Mouse (Mus musculus) spleen, postnatal 36 days (tissue): ENCODE results near the gene Oscp1.

Experiments
- DNase-seq, 2 experiments: peaks; one replicate each; pipeline ENCODE4 v3.0.0; 2022; ENCODE audit warnings: low spot score in 2 of 2, mixed read lengths in 1 of 2

Oscp1 gene

DNA sequence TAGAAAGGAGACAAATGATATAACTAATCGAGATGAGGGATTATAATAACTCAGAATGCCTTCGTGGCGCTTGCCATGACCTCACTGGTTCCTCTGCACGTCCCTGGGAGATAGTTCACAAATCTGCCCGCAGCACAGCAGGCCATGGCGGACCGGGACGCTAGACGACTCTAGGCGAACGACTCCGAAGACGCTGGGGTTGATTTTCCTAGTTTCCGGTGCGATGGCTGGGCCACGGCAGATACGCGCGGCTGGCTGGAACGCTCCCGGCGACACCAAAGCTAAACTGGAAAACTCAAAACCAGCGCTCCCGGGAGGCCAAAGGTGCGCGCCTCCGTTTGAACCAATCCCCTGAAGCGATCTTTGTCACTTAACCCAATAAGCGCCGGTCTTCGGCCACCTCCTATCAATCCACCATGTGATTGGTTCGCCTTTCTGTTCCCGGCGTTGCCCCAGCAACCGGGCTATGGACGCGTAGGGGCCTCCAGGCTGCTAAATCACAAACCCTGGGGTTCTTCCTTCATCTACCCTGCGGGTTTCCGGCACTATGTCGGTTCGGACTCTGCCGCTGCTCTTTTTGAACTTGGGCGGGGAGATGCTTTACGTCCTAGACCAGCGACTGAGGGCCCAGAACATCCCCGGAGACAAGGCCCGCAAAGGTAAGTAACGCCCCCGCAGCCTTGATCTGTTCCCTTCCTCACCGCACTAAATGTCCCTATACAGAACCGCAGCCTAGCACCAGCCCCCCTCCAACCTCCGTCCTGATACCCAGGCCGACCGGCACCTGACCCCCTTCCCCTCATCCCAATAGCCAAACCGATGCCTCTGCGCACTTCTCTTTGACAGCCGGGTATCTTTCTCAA lies at the start of gene Oscp1:
Gene Oscp1, plus strand, starts transcription at position 432 of the 863 bp plus-strand sequence.
- peak; percentile 87 to 91 for DNase-seq

DNA sequence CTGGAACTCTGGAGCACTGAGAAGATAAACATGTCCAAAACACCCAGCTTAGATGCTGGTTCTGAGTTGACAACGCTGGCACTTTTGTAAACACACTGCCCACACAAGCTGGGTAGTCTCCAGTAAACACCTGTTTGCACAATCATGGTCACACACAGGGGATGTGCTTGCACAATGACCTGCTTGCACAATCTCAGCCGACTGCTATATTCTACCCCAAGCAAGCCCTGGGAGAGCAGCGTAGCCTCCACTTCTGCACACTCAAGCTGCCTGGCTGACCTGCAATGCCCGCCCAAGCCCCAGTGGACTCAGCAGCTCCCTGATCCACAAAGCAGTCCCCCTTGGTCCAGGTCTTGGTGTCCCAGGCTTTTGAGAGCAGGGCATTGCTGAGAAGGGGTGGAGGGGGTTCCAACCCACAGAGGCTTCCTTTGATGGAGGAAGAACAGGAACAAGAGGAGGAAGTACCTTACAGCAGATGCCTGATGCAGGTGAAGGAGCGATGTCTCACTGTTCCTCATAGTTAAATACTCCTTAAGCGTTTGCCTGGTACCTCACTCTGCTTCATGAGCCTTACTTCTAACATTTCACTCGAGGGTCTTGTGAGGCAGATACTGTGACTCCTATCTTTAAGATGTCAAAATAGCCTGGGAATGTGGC lies 40.6 kb upstream of the Oscp1 start:
- DNase-seq, result peak in 1 of 2 experiments; percentile 41

DNA sequence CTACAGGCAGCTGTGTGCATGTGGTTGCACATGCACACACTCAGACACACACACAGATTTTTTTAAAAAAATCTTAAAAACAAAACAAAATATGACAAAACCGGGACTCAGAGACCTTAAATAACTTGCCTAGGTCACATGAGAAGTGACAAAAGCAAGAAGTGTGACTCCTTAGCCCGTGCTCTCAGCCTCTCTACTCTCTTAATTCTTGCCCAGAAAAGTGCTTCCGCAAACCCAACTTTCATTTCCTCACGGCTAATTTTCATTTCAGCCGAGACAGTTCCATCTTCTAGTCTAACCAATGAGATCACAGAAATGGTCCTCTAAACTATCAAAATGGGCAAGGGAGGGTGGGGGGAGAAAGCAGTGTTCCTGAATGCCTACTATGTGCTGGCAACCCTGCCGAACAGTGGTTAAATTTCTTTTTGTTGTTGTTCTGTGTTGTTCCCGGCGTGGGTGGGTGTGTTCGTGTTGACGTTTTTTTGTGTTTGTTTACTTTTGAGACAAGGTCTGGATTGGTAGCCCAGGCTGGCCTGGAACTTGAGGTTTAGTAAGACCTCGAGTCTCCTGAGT lies 39.3 kb upstream of the Oscp1 start:
- DNase-seq, result peak; percentile 59 to 67

DNA sequence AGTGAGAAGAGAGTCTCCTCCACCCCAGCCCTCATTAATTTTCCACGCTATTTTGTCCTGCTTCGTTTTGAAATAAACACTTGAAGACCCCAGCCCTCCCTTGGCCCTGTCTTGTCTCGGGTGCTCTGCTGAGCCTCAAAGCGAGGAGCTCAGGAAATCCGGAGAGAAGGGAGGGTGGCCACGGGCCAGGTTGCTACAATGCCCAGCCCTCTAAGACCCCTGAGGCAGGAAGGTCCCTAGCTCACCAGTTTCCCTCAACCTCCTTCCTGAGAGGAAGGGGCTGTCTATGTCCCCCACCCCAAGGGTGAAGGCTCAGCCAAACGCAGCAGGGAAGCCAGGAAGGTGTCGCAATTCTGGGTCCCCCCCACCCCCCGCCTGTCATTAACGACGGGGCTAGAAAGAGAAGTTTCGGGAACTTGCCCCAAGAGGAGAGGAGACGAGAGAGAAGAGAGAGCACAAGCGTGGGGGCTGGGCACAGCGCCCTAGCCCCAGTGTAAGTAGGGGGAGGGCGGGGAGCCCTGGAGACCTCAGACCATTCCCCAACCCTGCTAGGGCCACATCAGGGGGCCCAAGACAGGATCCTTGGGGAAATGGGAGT lies 34.0 kb upstream of the Oscp1 start, which contains the start of gene Csf3r:
Gene Csf3r, plus strand, starts transcription at position 248 of the 598 bp plus-strand sequence.
- no peak for DNase-seq

DNA sequence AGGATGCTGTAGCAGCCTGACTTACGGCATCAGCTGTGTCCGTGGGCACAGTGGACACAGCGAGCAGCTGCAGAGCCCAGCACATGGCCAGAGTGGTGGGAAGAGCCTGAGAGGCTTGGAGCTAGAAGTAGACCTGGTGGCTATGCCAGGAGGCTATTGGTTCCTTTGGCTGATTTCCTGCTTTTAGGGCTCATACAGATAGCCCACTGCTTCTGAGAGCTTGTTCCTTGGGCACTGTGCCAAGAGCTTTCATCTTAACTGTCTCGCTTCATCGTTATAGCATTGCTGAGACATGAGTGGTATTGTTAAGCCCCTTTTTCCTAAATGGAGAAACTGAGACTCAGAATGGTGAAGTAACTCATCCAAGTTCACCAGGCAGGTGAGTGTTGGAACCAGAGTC lies 32.6 kb upstream of the Oscp1 start:
- DNase-seq, result no peak

DNA sequence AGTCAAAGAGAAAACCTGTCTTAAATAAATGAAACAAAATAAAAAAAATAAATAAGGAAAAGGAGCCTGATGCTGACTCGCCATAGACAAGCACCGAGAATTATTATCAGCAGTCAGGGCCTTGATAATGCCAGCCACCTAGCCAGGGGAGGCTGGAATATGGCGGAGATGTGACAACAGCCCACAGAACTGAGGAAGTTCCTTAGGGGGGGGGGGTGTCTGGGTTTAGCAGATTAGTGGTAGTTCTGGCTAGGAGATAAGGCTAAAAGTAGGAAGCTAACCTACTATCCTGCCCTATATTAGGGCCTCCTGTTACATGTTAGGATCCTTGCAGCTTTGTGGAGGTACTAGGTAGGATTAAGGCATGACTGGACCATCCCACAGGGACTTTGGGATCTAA lies 30.4 kb upstream of the Oscp1 start:
- no peak for DNase-seq

DNA sequence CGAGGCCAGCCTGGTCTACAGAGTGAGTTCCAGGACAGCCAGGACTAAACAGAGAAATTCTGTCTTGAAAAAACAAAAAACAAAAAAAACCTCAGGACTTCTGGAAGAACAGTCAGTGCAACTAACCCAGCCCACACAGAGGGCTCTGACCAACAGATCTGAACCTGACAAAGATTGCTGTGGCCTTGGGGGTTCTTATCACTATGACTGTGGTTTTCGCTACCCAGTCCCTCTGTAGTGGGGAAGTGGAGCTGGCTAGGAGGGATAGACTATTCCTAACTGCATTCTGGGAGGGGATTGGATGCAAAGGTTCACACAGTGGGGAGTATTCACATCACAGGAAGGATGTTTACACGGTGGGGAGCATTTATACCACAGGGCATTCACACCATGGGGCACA lies 29.3 kb upstream of the Oscp1 start:
- no peak for DNase-seq

DNA sequence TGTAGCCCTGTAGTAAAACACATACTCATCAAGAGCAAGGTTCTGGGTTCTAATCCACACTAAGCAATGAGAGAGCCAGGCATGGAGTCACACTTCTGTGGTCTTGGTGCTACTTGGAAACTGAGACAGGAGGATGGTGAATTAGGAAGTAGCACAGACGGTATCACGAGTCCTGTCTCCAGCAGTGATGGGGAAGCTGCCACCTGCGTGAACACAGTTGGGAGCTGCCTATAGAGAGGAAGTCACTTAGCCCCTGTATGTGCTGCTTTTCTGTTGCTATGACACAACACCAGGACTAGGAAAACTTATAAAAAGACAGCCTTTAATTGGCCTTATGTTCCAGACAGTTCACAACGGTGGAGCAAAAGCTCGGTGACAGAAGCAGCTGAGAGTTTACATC lies 27.7 kb upstream of the Oscp1 start:
- no peak for DNase-seq

DNA sequence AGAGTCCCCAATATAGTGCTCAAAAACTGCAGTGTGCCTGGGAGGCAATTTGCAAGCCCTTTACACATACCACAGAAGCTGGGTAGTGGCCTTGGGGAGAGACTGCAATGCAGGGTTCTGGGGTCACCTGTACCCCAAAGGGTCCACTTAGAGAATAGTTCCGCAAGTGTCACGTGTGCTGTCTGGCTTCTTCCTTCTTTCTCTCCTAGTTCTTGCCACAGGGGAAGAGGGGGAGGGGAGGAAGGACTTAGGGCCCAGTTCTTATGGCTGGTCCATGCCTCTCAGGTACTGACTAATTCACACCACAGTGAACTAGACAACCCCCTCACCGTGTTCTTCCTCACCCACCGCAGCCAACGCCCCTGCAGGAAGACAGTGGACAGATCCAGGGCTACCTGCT lies 23.0 kb upstream of the Oscp1 start:
- DNase-seq, result no peak

DNA sequence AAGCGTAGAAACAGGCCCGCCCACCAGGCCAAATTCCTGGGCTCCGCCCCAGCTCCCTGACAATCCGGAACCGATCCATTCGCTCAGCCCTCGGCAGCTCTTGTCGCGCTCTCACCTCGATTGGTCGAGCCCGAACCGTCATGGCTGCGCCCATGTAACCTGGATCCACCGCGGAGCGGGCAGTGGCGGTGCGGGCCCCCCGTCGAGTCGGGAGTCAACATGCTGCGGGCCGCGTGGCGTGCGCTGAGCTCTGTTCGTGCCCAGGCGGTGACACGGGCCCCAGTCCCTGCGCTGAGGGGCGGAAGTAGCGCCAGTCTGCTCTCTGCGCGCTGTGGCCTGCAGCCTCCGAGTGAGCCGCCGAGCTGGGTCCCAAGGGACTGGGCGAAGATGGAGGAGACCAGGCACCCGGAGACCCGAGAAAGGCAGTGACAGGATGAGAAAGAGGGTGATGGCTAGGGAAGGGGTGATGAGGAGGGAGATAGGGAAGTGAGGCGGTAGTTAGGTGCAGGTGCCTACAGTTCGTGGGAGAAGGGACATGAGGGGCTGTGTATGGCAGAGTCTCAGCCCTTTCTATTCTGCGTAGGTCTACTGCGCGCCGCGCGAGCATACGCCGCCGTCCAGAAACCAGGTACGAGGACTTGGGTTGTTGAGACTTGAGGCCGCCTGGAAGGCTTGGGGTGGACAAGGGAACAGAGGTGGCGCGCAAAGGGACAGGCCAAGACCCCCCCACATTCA lies 11.3 kb upstream of the Oscp1 start, which contains the start of gene Mrps15:
Gene Mrps15, plus strand, starts transcription at position 75 of the 735 bp plus-strand sequence.
- DNase-seq, result peak; percentile 77 to 80

DNA sequence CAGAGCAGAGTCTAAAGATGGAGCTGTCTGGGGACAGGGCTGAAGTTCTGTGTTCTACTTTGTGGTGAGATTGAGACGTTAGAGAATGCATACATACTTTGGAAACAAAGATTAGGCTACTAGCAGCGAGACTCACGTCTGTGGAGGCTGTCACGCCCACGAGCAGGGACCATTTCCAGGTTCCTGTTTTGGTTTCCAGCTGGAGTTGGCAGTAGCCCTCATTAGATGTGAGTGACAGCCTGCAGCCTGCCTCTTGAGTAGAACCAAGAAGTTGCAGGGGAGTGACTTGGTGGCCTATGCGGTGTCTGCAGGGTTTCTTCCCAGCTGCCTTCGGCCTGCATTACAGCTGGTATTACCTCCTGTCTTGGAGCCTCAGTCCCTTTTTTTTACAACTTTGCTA lies 6.7 kb upstream of the Oscp1 start:
- DNase-seq, result no peak

DNA sequence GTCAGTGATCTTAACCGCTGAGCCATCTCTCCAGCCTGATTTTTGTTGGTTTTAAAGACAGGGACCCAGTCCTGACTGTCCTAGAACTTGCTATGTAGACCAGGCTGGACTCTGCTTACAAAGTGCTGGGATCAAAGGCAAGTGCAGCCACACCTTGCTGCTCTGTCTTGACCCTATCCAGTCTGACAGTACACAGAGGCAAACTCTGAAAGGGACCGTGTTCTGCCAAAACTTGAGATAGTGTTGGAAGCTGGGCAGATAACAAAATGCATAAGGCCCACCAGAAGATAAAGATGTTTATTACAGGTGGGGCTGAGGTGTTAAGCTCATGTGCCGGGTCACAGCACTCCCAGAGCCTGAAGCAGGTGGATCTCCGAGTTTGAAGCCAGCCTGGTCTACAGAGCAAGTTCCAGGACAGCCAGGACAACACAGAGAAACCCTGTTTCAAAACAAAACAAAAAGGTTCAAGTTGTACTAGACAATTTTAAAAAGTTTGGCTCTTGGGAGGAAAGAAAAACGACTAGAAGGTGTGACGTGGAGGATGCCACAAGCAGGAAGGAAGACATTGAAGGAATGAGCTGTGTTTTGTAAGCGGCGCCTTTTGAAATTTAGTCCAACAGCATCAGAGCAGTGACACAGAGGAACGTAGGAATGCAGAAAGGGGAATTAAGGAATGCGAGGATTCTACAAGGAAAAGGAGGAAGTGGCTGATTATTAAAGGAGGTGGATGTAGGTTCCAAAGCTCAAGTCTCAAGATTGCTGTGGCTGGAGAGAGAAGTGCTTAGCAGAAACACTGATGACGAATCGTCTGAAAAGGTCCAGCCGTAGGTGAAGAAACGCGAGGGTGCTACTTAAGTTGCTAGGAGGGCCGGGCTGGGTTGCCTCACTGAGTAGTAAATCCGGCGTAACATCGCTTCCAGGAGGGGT lies 895 bp upstream of the Oscp1 start:
- DNase-seq, result no peak

DNA sequence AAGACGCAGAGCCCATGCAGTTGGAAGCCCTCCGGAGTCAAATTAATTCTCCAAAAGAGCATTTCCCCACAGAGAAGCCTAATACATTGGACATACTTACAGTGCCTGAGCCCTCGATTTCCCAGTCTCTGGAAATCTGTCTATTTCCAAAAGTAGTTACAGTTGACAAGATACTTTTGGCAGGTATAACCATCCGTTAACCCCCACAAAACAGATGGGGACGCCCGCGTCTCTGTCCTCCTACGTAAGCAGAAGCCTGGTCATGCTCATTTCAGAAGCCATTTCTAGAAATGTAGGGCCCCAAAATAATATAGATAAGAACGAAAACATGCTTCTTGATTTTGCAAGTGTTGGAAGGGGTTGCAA lies 615 bp downstream of the Oscp1 start:
- no peak for DNase-seq

DNA sequence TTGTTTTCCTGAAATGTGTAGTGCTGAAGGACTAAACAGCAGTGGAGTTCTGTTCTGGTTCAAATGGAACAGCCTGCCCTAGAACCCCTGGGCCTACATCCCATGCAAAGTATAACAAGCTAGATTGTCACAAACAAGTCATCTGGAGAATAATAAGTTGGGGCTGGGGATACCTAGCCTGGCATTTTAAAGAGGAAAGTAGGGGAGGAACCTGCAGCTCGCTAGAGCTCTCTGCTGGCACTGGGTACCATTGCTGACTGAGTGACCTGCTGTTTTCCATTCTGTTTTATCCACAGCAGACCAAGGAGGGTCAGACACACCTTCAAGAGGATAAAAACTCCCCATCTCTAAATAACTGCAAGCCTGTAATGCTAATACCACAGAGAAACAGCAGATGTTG lies 4.5 kb downstream of the Oscp1 start:
- no peak for DNase-seq

DNA sequence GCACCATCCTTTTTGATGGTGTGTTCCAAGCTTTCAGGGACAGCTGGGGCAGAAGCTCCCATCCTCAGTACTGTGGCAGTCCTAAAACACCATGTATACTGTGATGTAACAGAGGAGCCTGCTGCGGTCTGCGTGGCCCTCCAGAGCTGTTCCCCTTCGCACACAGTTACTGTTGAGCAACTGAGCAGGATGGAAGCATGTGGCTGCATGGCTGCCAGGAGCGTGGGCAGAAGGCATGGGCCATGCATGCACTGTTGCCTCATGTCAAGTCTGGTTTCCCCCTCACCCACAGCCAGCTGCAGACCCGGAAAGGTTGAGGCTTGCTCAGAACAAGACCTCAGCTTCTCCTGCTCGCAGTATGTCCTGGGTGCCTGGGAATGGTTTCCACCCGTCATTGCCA lies 6.9 kb downstream of the Oscp1 start:
- no peak for DNase-seq

DNA sequence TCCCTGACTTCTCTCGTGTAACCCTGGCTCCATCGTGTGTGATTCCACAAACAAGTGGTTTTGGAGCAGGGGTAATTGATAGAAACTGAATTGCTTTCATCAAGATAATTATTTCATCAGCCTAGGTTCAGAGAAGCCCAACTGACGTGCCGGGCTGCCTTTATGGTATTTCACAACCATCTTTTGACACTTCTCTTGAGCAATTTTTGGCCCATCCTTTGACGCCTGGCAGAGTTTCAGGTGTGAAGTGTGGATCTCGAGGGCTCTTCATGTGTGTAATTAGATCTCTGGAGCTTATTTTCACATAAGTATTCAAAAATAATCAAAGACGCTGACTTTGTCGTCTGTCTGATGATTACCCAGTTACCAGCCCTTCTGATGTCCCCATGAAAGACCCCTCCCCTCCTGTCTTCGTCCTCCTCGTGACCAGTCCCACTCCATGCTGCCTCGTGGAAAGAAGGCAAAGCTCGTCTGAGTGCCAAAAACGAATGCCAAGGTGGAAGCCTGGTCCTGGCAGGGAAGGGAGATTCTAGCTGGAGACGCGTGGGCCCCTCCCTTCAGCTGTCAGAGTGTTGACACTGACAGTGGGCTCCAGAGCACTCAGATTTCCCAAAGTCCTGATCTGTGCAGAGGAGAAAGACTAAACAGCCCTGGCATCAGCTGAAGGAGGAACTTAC lies 9.2 kb downstream of the Oscp1 start:
- no peak for DNase-seq

DNA sequence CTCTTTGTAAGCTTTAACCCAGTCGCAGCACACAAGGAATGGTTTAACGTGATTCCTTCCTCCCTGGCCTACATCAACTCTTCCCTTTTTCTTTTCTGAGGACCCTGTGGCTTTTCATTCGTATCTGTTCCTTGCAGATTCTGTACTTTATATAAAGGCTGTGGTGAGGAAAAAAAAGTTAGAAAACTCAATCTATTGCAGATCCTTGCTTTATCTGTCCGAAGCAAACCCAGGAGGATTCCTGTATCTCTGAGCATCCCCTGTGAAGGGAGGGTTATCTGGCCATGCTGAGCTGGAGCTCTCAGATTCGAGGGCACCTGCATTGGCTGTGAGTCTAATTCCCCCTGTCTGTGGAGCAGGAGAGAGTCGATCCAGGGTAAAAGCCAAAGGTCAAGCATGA lies 10.5 kb downstream of the Oscp1 start:
- DNase-seq, result no peak

DNA sequence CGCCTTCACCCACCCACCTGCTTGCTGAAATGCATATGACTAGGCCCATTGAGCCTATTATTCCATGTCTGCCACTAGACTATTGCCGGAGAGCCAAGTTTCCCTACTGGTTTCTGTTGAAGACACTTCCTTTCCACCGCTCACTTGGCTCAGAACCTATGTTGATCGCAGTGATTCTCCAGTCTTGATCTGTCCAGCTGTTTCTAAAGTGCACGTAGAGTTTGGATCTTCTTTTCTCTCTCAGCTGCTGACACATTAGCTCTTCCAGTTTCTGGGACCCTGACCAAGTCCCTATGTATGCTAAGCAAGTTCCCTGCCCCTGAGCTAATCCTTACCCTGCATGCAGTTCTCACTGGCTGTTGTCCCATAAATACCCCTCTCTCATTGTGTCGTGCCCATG lies 19.5 kb downstream of the Oscp1 start:
- no peak for DNase-seq

DNA sequence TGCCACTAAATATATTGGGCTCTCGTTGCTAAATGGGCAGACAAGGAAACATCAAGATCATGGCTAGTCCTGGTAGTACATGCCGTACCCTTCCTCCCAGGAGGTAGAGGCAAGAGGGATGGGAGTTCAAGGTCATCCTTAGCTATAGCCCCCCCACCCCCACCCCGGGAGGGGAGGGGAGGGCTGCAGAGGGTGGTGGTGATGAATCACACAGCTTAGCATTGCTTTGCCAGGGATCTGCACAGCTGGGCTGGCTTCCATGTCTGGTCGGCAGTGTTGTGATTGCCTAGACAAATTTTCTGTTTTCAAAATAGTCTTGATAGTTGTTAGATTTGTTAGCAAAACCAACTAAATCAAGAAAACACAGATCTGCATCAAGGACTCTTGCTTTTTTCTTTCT lies 20.9 kb downstream of the Oscp1 start:
- DNase-seq, result no peak

DNA sequence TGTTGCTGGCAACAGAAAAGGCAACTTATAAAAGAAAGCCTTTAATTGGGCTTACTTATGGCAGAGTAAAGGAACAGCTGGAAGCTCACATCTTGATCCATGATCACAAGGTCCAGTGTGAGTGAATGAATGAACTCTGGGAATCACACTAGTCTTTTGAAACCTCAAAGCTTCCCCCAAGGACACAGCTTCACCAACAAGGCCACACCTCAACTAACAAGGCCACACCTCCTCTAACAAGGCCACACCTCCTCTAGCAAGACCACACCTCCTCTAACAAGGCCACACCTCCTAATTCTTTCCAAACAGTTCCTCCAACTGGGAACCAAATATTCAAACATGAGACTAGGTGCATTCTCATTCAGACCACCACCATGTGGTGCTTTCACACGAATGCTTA lies 23.2 kb downstream of the Oscp1 start:
- no peak for DNase-seq
